Mouse (Mus musculus) lung, postnatal 0 days (tissue): ENCODE data around the gene Gpc2. TPM values are rescaled to one million over a fixed set of nuclear protein-coding genes. Genes with fewer than 3 reads are reported as not detected.

Experiments used
- ATAC-seq: fragments of 200-750 bp; cut with Nextera tagmentation; 2 replicates; pipeline ENCODE4 v1.8.0; 2017; ENCODE audit warnings: moderate library complexity
- DNase-seq: peaks from one replicate; pipeline ENCODE4 v3.0.0-alpha.2; 2016; ENCODE audit warnings: low spot score
- H3K27ac ChIP-seq: fragments of 300-500 bp; sonication (generic); 2 replicates; pipeline ENCODE4 v1.5.1; 2014; ENCODE audit warnings: antibody characterized with exemption, mild to moderate bottlenecking, low read length, mixed read lengths
- H3K27me3 ChIP-seq: fragments of 300-500 bp; sonication (generic); replicated peaks from 2 replicates; pipeline ENCODE4 v1.6.1; 2014; ENCODE audit warnings: low read length, mixed read lengths; ENCODE audit not compliant: insufficient read depth
- H3K36me3 ChIP-seq: fragments of 300-500 bp; sonication (generic); 2 replicates; pipeline ENCODE4 v1.6.1; 2014; ENCODE audit warnings: low read length, mixed read lengths; ENCODE audit not compliant: insufficient read depth
- H3K4me1 ChIP-seq: fragments of 300-500 bp; sonication (generic); 2 replicates; pipeline ENCODE4 v1.6.1; 2014; ENCODE audit warnings: antibody characterized with exemption, low read depth, low read length, mixed read lengths; ENCODE audit not compliant: insufficient read depth
- H3K4me2 ChIP-seq: fragments of 300-500 bp; sonication (generic); replicated peaks from 2 replicates; pipeline ENCODE4 v1.6.1; 2014; ENCODE audit warnings: low read depth, mild to moderate bottlenecking, low read length, moderate library complexity, mixed read lengths
- H3K4me3 ChIP-seq: fragments of 300-500 bp; sonication (generic); 2 replicates; pipeline ENCODE4 v1.5.1; 2014; ENCODE audit warnings: low read depth, low read length
- H3K9ac ChIP-seq: fragments of 300-500 bp; sonication (generic); replicated peaks from 2 replicates; pipeline ENCODE4 v1.6.1; 2014; ENCODE audit warnings: low read depth, mild to moderate bottlenecking
- H3K9me3 ChIP-seq: fragments of 300-500 bp; sonication (generic); 2 replicates; pipeline ENCODE4 v1.6.1; 2016; ENCODE audit warnings: low read length, mixed read lengths
- CTCF ChIP-seq: IDR thresholded peaks from 2 replicates; pipeline ENCODE4 v1.5.1; 2016; ENCODE audit warnings: antibody characterized with exemption, mild to moderate bottlenecking
- EP300 ChIP-seq: IDR thresholded peaks from 2 replicates; pipeline ENCODE4 v1.6.1; 2016; ENCODE audit warnings: antibody characterized with exemption, mild to moderate bottlenecking, control low read depth
- WGBS: fragments of 180-500 bp; shearing (Covaris S2); extraction: QIAGEN DNeasy Blood & Tissue Kit; methylation state at CpG from one replicate; pipeline ENCODE4 v1.1.7; 2014; 5-methylcytosine and 5-hydroxymethylcytosine counted together
- polyA plus RNA-seq: library from polyadenylated mRNA; unstranded; fragments of >200 nt; fragmentation: Nextera tagmentation; extraction: Ambion mirVana; gene quantifications from 2 replicates; pipeline ENCODE4 v1.2.1, GENCODE M21; 2015

Gene Gpc2
- polyA plus RNA-seq, 1 experiment from 2014 or later, result 2.0 TPM

DNA sequence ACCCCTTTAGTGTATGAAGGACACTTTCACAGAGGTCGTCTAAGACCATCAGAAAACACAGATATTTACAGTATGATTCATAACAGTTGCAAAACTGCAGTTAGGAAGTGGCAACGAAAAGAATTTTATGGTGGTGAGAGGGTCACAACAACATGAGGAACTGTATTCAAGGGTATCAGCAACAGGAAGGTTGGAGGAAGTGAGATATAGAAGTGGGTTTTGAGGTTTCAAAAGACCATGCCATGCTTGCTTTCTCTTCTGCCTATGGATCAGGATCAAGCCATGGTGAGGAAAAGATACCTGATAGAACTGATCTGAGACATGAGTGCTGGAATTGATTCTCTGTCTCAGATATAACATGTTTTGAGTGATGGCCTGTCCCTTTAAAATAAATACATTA lies 52.4 kb downstream of the Gpc2 start:
- DNase-seq (no peak), ATAC-seq (no peak)
- H3K4me1 ChIP-seq, result no peaks in the 10 kb centered on the region
- 50% methylated on average over 2 of the region's 2 CpGs for WGBS
- no peak overlapping the region for H3K9ac ChIP-seq
- TF ChIP-seq EP300 (no peak), CTCF (no peak)
- no peaks in the 10 kb centered on the region for H3K9me3 ChIP-seq
- no peak overlapping the region for H3K27ac ChIP-seq
- no peaks in the 10 kb centered on the region for H3K27me3 ChIP-seq
- H3K4me3 ChIP-seq, result no peak overlapping the region
- no peaks in the 10 kb centered on the region for H3K36me3 ChIP-seq
- no peak overlapping the region for H3K4me2 ChIP-seq

GRCm38 (mm10) chr5:138226491-138226890 lies 53.3 kb downstream of the Gpc2 start:
- WGBS, result 73% methylated on average over 4 of the region's 4 CpGs
- Histone ChIP-seq H3K9me3 (no peaks in the 10 kb centered on the region), H3K4me3 (no peak overlapping the region), H3K27me3 (no peaks in the 10 kb centered on the region), H3K36me3 (no peaks in the 10 kb centered on the region), H3K4me1 (no peaks in the 10 kb centered on the region), H3K27ac (no peak overlapping the region), H3K9ac (no peak overlapping the region), H3K4me2 (no peak overlapping the region)
- ATAC-seq (no peak), DNase-seq (no peak)
- no peak for TF ChIP-seq CTCF
- TF ChIP-seq EP300, result no peak

- H3K36me3 ChIP-seq, result no peaks in the 10 kb centered on the region
- DNase-seq, result no peak
- no peak within 1 kb of the TSS for H3K27ac ChIP-seq
- H3K4me2 ChIP-seq, result no peak within 1 kb of the TSS
- TF ChIP-seq CTCF, result no peak
- TF ChIP-seq EP300, result no peak
- H3K27me3 ChIP-seq, result no peaks in the 10 kb centered on the region
- no peak within 1 kb of the TSS for H3K9ac ChIP-seq
- ATAC-seq, result no peak
- H3K4me3 ChIP-seq, result no peak within 1 kb of the TSS
- H3K9me3 ChIP-seq, result no peaks in the 10 kb centered on the region
- WGBS, result 48% methylated on average over 2 of the region's 2 CpGs
- no peaks in the 10 kb centered on the region for H3K4me1 ChIP-seq
Observed at GRCm38 (mm10) chr5:138225700-138226099, 54.1 kb downstream of the Gpc2 start, which contains the start of gene Nxpe5. Nxpe5 (plus strand) TSS chr5:138225898.

Other genes with a start within 250 kb of the Gpc2 start
- gene Smok3c, start 226.8 kb downstream of the Gpc2 start, polyA plus RNA-seq, result not detected in 2 replicates
- 8.1 and 8.2 TPM in 2 replicates for gene Zkscan1, start 194.9 kb downstream of the Gpc2 start, polyA plus RNA-seq
- 32.1 and 35.1 TPM in 2 replicates for gene Zscan21, start 163.1 kb downstream of the Gpc2 start, polyA plus RNA-seq
- gene Zfp113, start 124.3 kb downstream of the Gpc2 start, polyA plus RNA-seq, result 11.4 and 12.3 TPM in 2 replicates
- gene Cops6, start 118.9 kb downstream of the Gpc2 start, polyA plus RNA-seq, result 173 TPM in 2 replicates
- 10.9 and 11.1 TPM in 2 replicates for gene Ap4m1, start 108.0 kb downstream of the Gpc2 start, polyA plus RNA-seq
- gene Mcm7, start 107.6 kb downstream of the Gpc2 start, polyA plus RNA-seq, result 36.2 and 37.5 TPM in 2 replicates
- 37.5 and 41.1 TPM in 2 replicates for gene Taf6, start 92.6 kb downstream of the Gpc2 start, polyA plus RNA-seq
- gene Cnpy4, start 92.5 kb downstream of the Gpc2 start, polyA plus RNA-seq, result 24.2 and 26.3 TPM in 2 replicates
- 6.3 and 6.7 TPM in 2 replicates for gene Mblac1, start 85.7 kb downstream of the Gpc2 start, polyA plus RNA-seq
- 0.05 and 0.11 TPM in 2 replicates for gene Nxpe5, start 54.1 kb downstream of the Gpc2 start, polyA plus RNA-seq
- 73.5 and 75.6 TPM in 2 replicates for gene Lamtor4, start 24.5 kb downstream of the Gpc2 start, polyA plus RNA-seq
- gene BC037034, start 16.0 kb downstream of the Gpc2 start, polyA plus RNA-seq, result 2.9 and 3.2 TPM in 2 replicates
- gene Gal3st4, start 7.2 kb downstream of the Gpc2 start, polyA plus RNA-seq, result 0.84 and 1.2 TPM in 2 replicates
- gene Gm43720, start within 50 bp of the Gpc2 start, polyA plus RNA-seq, result 0.02 and 0.11 TPM in 2 replicates
- 0.20 and 0.37 TPM in 2 replicates for gene Stag3, start 235 bp upstream of the Gpc2 start, polyA plus RNA-seq
- 0.17 TPM in 1 of 2 replicates, not detected in the other for gene Pvrig, start 62.0 kb upstream of the Gpc2 start, polyA plus RNA-seq
- 15.4 and 15.8 TPM in 2 replicates for gene Zfp157, start 161.5 kb upstream of the Gpc2 start, polyA plus RNA-seq